Mouse (Mus musculus) cerebellum, postnatal 4 days (tissue): ENCODE measurements at regions not wholly inside any gene's neighbourhood (a gene's known extent, or its start where the extent isn't known, plus 50 kb on each side); places are given as distances from the start of the nearest gene placed in this dataset.

ENCODE experiments used
- DNase-seq, 2 experiments: peaks; one replicate each; pipeline ENCODE4 v3.0.0; 2022; ENCODE audit warnings: low spot score in 2 of 2, mixed read lengths in 1 of 2

DNA sequence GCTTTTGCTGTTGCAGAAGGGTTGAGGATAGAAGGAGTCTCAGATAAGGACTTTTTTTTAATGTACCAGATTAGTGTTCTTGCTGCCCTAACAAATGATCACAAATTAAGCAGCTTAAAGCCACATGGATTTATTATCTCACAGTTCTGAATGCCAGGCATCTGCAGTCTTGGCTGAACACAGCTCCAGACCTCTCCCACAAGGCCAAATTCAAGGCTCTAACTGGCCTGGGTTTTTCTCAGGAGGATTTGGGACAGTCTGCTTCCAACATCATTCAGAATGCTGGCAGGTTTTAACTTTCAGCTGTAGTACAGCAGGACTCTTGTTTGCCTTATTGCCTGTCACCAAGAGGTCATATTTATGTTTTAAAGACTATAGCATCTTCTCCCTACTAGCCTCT is 329.7 kb upstream of the Chrm2 start:
- no peak for DNase-seq

DNA sequence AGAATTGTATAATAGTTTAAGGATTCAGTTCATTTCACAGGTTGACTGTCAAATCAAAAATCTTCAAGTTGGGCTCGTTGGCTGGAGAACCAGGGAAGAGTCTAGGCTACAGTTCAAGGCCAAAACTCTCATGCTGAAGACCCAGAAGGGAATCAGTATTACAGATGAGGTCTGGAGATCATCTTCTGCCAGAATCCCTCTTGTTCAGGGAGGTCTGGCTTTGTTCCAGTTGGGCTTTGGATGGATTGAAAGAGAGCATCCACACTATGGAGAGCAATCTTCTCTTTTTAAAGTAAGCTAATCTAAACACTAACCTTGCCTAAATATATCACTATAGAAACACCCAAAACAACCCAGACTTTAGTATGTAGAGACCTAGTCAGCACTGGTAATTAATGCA is 327.5 kb upstream of the Chrm2 start:
- no peak for DNase-seq

DNA sequence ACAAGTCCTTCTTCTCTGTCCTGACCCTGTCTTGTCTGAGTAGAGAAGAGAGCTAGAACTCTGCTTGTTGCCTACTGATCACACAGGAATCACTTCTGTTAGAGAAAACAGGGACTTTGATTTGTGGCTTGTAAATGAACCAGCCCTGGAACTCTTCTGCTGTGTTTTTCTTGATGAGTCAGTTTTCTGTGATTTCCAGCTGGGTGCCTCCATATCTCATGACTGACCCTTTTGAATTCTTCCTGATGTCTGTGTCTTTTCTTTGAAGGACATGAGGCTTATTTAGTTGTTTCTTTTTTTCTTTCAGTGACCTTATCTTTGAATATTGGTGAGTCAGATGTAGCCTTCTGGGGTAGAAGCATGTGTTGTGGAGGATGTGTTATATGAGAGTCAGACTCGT is 323.0 kb upstream of the Chrm2 start:
- DNase-seq, result no peak

DNA sequence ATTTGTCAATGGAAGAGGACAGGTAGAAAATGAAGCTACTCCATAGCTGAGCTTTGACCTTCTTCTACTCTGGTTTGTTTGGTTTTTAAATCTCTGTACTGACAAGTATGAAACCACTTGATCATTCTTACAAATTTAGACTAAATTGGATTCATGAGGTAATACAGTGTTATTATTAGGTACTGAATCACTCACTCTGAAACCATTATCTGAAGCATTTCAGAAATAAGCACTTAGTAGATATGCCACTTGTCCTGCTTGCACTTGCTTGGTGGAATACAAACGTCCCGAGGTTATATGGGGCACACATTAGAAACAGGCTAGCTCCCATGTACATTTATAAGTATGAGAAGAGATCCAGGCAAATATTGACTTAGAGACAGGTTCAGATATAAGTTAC is 319.2 kb upstream of the Chrm2 start:
- no peak for DNase-seq

DNA sequence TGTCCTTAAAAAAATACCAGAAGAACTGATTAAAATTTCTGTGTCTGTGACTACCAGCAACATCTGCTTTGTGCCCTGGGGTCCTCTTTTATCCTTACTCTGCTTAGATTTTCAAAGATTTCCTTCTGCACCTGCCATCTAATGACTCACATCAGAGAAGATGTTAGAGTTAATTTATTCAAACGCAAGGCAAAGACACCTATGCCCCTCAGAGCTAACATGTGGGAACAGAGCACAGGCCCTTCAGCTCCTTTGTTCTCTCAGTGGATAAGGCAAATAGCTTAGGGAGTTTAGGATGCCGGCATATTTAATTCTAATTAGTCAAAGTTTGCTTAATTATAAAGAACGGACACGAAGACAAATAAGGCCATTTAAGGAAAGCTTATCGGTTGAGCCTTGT is 308.3 kb upstream of the Chrm2 start:
- DNase-seq, result no peak

DNA sequence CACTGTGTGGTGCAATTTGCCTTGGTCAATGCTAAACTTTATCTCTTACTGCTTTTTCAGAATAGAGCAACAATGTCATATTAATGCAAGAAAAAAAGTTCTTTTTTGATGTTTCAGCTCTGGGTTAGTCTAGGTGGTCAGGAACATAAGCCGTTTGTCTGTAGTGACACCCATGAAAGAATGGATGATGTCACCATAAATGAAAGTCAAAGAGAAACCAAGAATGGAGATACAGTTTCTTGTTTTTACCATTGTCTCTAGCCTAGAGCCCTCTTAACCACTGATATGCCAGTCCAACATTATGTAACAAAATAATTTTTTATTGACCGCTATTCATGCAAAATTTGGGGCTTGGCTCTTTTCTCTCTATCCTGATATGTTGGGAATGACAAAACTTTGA is 294.3 kb upstream of the Chrm2 start:
- no peak for DNase-seq

DNA sequence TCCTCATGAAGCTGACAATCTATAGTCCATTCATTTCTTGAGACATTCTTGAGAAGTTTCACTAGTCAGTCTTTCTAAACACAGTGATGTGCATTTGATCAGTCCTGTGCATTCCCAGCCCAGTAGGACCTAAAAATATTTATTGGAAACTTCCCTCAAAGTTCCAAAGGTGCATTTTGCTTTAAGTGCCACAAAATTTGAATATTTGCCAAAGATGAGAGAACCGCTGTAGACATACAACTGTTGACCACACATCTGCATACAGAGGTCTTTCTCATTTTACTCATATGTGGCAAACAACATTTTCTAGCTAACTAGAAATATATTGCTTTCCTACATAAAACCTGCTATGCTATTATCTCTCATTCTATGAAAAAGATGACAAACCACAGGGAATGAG is 293.8 kb upstream of the Chrm2 start:
- no peak for DNase-seq

DNA sequence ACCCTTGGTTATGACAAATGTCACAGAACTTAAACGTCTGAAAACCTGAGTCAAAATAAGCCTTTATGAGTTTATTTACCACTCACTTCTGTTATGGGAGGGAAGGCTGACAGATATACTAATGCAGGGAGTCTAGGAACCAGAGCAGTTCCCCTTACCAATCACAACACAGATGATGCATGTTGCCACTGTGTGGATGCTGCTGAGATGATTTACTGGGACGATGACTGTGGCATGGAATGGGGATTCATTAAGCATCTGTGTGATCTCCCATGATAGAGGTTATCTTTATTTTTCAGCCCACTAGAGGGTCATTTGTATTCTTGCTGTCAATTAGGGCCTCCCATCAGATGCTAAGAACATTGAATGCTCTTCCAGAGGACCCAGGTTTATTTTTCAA is 290.5 kb upstream of the Chrm2 start:
- DNase-seq, result no peak

DNA sequence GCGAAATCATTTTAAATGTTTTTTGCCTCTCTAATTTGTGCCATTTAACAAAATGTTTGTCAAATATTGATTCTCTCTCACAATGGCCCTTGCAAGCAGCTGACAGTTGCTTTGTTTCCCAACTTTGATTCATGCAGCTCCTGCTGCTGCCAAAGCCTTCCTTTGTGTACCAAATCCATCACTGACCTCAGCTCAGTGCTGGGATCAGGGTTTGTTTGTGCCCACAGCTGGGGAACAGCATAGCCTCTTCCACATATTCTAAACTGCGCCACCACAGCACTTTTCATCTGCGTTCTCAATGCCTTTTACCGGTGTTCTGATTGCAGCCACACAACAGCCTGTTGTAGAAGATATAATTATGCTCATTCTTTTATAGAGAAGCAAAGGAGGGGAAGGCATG is 289.7 kb upstream of the Chrm2 start:
- no peak for DNase-seq

DNA sequence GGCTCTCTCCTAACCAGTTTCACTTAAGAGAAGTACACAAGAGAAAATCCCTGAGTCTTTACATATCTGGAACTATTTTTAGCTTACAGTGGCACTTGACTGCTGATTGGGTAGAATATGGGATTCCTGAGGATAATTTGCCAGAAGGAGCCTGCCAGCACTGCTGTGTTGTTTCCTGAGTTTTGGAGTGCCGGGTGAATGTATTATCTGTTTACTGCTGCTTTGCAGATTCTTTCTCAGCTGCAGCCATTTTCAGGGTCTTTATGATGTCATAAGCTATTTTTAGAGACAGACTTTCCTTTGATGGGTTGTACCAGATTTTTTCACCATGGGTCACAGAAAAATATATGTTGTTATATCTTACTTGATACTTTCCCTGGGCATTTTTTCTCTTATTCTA is 279.1 kb upstream of the Chrm2 start:
- DNase-seq, result no peak

DNA sequence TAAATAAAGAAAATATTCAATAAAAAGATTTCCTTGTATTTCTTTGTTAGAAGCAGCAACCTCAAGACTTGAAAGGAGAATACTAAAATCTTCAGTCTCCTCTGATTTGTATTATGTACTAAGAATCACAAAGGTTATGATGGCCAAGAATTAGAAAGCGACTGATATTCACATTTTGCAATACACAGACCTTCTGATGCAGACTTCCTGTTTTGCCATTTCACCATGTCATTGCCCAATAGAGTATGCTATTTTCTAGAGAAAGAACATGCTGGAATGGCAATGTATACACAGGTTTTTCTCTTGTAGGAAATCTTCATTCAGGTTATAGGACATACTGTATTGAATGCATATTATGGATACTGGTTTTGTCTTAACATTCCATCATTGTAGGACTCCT is 250.7 kb upstream of the Chrm2 start:
- DNase-seq, result no peak

DNA sequence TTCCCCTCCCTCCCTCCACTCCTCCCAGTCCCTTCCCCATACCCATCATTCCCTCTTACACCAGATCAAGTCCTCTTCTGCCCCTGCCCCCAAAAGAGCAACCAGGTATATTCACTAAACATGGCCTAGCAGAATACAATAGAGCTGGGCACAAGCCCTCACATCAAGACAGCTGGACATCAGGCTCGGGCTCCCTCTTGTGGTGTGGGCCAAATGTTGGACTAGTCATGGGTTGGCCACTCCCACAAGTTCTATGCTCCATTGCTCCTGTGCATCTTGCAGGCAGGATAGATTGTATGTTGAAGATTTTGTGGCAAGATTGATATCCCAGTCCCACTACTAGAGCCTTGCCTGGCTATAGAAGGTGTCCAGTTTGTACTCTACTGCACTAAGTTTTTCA is 240.6 kb upstream of the Chrm2 start:
- no peak for DNase-seq

DNA sequence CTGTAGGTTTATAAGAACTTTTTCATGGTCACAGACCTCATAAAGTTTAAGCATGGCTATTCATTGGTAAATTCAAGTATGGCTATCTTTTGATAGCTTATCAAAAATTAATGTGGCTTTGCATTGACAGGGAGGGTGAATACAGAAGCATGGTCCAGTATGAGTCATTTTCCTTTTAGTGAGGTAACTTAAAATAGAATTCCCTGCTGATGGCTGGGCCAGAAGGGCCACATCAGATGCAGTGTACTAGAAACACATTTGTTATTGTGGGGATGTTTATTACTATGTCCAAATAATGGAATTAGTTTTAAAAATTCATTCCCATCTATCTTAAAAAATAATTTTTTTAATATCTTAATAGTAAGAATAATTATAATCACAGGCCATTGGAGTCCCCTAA is 213.4 kb upstream of the Chrm2 start:
- DNase-seq, result no peak

DNA sequence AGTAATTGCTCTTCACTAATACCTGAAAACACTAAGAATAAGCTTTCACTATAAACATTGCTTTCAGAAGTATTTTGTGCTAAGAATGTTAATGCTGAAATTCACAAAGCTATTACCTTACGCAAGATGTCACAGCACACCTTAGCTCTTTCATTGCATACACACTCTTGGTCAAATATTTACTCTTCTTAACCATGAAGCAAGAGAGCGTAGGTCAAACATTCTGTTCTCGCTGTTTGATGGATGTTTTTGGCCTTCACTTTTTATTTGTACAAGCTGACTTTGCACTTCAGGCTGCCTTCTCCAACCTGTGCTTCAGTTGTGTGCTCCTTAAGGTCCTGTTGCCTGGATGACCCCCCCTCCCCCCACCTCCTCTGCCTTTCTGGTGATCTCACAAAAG is 212.8 kb upstream of the Chrm2 start:
- no peak for DNase-seq

DNA sequence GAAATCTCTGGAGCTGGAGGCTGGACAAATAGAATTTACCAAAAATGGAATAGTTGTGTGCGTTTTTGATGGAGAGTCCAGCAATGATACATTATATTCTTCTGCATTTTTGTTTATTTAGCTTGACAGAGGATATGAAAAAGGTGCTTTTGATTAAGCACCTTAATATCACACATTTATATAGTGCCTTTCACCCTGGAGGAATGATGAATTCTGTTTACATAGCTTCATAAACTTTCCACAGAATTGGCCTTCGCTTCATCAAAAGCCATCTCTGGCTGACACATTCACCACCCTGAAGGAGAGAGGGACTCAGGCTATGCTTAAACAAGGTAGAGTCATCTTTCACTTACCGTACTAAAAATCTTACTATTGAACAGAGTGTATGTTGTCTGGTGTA is 208.0 kb upstream of the Chrm2 start:
- no peak for DNase-seq

DNA sequence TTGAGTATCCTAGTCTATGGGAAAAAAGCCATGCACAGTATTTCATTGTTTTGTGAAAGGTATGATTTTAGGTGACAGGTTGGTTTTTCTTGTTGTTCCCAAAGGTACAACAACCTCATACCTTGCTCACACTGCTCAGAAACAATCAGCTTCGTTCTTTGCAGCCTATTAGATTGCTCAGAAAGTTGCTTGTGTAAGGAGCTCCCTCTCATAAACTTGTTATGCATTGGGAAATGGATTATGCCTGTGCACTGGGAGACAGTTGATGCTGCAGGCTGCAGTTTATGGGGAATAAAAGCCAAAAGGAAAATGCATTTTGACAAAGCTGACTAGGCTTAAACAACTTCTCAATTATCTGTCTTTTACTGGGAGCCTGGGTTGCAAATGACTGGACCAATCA is 205.2 kb upstream of the Chrm2 start:
- DNase-seq, result no peak

DNA sequence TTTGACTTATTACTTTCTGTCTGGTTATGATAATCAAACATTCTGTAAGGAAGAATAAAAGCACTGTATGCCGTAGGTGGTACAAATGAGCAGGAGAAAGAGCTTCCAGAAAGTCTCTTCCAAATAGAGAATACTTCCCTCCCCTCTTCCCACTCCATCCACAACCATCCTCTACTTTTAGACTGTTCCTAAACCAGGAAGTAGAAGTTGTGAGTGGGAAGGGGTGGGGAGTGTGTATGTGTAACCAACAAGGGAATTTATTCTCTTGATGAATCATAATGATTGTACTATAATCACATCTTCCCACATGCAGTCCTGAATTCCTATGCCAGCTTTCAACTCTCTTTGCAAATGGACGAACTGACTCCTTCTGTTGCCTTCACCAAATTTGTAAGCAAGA is 181.2 kb upstream of the Chrm2 start:
- no peak for DNase-seq

DNA sequence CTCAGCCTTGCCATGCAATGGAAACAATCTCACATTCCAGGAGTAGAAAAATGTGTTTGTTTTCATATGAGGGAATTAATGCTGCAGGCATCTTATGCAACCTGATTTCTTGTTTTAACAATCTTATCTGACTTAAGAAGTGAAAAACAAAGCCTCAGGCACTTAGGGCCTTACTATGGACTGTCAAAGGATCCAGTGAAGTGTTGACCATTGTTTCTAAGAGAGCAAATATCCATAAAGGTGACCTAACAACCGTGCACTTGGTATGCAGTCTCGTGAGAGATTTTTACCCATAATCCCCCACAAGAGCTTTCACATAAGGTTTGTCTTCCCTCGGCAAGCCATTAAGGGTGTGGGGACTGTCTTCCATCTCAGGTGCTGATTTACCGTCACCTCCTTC is 166.6 kb upstream of the Chrm2 start:
- DNase-seq, result no peak

DNA sequence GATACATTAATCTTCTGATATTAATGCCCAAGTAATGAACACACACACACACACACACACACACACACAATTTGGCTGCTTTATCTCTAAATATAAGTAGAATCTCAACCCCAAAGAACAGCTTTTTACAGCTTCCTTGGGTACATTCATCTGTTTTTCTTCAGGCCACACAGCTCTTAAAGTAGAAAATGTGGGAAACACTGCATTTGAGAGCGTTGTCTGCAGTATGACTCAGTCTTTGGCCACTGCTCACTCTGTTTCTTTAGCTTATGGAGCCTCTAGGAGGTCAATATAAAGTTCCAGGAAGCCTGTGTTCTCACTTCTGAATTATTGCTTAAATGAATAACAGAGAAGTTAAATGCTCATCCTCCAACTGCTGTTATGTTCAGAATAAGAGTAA is 153.4 kb upstream of the Chrm2 start:
- no peak for DNase-seq

DNA sequence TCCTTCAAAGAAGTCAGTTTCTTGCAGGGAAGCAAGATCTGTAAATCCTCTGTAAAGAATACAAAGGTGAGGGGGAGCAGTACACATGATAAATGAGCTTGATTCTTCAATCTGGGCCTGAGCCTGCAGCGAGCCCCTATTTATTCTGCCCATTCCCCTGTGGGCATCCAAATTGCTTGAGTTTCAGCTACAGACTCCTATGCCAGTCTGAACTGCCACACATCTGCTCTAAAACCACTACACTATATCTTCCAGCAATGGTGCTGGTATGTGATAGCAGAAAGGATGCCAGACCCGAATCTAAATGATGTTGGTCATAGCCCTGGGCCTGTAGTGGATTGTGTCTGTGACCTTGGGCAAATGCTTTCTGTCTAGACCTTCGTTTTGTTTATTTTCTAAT is 140.9 kb upstream of the Chrm2 start:
- no peak for DNase-seq

DNA sequence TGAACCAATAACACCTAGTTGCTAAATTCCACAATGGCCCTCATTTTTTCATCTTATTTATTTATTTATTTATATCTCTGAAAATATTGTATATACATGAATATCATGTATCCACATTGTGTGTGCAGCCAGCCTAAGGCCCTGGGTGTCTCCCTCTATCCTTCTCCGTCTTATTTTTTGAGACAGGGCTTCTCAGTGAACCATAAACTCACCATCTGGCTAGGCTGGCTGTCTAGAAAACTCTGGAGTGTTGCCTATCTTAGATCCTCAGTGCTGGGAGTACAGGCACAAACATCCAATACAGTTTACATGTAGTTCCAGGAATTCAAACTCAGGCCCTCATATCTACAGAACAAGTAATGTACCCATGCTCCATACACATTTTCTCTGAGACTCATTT is 139.7 kb upstream of the Chrm2 start:
- DNase-seq, result no peak

DNA sequence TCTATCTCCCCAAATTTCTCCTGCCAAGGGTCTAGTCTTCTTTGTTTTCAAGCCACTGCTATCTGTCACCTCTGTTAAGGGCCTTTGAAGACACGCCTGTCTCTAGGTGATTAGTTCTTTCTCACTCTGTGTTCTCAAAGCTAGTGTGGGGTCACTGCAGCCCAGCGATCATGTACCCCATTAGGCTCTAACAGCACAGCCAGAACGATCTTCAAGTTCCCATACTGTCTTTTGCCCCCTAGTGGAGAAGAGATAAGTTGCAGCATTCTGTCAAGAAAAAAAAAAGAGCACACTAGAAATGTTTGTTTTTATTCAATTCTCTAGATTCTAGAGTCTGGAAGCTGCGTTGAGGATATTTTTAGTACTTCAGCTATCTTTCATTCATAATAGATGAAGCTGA is 138.8 kb upstream of the Chrm2 start:
- no peak for DNase-seq

DNA sequence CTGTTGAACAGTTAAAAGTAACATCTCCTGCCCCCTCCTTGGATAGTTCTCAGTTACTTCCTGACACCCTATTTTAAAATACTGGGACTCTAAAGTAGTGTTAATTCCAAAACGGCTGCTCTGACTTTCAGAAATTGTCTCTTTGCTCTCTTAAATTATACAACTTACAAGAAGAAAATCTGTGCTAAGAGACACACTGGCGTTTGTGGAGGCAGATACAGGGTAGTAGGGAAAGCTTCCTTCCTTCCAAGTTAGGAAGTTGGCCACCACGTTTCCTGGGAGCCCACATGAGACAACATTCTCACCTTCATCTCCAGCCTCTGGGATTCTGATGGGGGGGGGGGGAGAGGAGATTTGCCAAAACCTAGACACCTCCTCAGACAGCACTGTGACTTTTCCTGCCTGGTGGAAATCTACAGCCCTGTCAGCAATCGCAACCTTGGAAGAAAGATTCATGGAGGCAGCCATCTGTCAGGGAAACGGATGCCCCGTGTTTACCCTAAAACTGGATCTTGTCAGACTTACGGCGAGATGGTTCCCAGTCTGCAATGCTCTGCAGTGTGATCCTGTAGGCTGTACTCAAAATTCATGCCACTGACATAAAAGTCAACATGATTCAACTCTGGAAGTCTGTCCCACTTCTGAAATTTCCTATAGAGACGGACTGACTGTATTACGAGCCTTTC is 121.0 kb upstream of the Chrm2 start:
- no peak for DNase-seq

DNA sequence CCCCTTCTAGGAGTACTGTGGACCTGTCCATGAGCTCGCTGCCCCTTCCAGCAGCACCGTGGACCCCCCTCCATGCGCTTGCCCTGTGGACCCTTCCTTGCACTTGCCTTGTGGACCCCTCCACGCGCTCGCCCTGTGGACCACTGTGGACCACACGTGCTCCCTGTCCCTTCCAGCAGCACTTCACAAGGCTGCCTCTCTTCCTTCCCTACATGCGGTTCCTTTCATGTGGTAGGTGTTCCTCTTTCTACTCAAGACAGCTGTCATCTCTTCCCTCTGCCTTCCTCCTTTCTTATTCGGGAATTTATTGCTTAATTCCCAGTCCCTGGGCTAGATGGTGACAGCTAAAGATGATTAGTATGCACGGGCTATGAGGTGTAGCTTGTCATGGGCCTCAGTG is 101.2 kb upstream of the Chrm2 start:
- DNase-seq, result no peak

DNA sequence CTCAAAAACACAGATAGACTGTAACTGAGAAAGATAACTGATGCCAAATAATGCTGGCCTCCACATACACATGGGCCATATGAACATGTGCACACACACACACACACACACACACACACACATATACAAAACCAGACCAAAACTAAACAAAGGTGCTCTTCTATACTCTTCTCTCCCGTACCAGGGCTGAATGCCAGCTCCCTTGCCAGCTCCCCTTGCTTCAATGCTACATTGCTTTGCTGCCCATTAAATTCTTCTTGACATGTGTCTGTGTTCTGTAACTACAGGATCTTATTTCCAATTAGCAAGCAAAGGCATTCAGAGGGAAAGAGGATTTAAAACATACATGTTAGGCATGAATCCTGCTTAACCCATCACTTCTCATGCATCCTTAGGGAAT is 74.3 kb upstream of the Chrm2 start:
- DNase-seq, result peak in 1 of 2 experiments; percentile 12
